Mouse (Mus musculus) adrenal gland, adult 2 months (tissue): ENCODE results near the gene Glt1d1. TPM values are rescaled to one million over a fixed set of nuclear protein-coding genes. Genes with fewer than 3 reads are reported as not detected.

Experiments used
- DNase-seq: peaks from one replicate; pipeline ENCODE4 v3.0.0; 2021
- long read RNA-seq: library from polyadenylated mRNA; stranded (forward); transcript quantifications from one replicate; pipeline ENCODE4 v2.0.0, GENCODE M21; 2021
- polyA plus RNA-seq: library from polyadenylated mRNA; depleted of rRNA; stranded (reverse); fragments of >200 nt; gene quantifications from 2 replicates; pipeline ENCODE4 v1.2.3, GENCODE M21; 2012; rRNA removed
- total RNA-seq, 2 experiments: library from RNA; stranded (reverse); gene quantifications; 2 replicates each; pipeline ENCODE4 v1.2.3; 2021

The Glt1d1 gene
- total RNA-seq (under 1 TPM; 0.26 to 0.73 TPM), polyA plus RNA-seq (0.03 and 0.08 TPM in 2 replicates)
- long read RNA-seq: 0 reads

DNA sequence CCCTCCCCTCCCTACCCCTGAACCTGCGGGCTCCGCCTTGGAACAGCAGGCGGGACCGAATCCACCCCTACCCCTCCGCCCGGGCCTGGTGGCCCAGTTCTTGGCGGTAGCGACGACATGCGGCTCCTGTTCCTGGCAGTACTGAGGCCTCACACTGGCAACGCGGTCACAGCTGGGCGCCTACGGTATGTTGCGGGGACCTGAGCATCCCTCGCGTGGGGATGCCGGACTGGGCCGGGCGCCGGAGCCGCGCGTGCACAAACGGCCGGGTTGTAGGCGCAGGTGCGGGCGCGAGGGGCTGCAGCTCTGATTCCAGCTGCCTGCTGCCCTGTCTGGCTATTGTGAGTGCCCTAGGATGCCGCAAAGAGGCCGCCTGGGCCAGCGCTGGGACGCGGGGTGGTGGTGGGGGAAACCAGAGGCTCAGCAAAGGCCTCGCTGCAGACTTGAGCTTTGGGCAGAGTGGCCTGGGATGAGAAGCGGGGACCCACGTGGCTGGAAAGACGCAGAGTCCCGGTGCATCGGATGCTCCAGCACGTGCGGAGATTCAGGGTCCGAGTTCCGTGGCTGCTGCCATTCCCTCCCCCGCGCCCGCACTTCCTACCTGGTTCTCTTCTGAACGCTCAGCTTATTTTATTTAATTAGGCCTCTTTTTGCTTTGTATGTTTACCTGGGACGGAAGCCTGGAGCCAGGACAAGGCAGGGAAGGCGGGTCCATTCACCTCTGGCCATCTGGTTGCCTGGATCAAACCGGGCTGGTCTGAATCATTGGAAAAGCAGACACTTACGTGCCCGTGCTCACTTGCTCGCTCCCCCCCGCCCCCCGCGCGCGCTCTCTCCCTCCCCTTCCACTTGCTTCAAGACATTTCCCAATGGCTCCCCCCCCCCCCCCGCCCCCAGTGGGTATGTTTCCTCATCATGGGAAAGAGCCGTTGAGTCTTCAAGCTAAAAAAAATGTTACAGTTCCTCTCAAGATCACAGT is at the start of gene Glt1d1, which contains the start of gene Slc15a4:
Gene Glt1d1 (plus strand): TSS at position 96 of the 979 bp plus-strand sequence.
Gene Slc15a4 (minus strand): TSS at position 731 of the 979 bp plus-strand sequence.
- peak; percentile 3 for DNase-seq

DNA sequence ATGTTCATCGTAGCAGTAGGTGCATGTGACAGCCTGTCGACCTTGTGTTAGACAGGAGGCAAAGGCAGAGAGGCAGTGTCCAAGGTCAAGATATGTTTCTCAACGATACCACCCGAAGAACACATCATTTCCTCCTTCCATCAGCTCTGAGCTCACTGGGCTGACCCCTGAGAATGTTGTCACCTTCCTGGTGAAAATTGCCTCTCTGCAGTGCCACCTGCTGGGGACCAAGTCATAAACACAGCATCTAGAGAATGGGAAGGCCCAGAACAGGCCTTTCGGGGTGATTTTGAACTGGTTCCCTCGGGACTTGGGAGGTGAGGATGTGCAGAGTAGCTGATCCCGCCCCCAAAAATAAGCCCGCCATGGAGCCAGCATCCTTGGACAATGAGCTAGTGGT is 48.4 kb upstream of the Glt1d1 start:
- no peak for DNase-seq

DNA sequence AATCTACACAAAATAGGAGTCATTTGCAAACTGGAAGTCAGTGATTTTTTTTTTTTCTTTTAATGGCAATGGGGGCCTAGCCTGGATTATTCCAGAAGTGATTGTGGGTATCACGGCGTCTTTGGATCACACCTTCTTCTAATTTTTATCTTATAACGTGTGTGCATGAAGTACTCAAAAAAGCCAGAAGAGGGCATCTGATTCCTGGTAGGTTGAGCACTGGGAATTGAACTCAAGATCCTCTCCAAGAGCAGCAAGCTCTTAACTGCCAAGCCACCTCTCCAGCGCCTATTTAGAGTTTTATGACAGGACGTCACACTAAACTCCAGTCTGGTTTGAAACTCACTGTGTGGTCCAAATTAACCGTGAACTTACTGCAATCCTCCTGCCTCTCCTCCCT is 44.2 kb upstream of the Glt1d1 start:
- DNase-seq: no peak

DNA sequence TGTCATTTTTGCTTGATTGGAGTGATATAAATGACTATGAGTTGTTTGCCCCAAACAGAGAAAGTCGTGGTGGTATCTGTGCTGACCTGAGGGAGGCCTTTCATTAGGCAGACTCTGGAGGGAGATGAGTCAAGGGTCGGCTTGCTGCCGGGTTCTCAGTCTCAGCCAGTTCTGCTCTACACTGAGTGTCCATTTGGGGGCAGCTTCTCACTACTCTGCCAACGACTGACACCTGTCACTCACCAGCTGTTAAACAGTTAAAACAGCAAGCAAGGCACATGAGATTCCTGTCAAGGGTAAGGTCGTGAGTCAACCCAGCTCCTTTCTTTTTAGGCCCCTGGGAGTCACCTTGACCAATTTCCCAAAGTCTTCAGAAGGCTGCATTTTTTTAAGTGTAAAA is 39.7 kb upstream of the Glt1d1 start:
- peak; percentile 19 for DNase-seq

DNA sequence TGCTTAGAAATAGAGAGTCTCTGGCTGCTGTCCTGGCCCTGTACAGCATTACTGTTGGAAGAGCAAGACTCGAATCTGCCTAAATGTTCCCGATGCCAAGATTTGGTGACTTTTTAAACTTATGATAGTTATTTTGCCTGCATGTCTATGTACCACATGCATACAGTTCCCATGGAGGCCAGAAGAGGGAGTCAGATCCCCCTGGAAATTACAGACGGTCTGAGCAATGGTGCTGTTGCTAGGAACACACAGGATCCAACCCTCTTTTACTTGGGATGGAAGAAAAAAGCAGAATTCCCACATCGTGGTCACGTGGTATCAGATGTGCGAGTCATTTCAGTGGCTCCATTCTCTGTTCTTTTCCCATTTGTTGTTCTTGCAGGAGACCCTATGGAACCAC is 39.2 kb upstream of the Glt1d1 start:
- peak; percentile 29 for DNase-seq

DNA sequence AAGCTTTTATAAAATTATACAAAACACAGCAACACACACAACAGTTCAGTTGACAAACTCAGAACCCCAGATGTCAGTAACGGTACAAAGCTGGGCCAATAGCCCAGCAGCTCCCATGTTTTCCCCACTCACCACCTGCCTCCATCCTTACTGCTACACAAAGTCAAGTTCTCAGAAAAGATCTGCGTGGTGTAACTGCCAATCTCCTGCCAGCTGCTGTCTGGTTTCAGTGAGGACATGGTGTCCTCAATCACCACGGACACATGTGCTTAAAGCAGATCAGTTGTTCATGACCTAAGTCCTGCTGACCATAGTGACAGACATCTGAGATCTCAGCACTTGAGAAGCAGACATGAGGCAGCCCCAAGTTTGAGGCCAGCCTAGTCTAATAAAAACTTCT is 36.4 kb upstream of the Glt1d1 start:
- no peak for DNase-seq

DNA sequence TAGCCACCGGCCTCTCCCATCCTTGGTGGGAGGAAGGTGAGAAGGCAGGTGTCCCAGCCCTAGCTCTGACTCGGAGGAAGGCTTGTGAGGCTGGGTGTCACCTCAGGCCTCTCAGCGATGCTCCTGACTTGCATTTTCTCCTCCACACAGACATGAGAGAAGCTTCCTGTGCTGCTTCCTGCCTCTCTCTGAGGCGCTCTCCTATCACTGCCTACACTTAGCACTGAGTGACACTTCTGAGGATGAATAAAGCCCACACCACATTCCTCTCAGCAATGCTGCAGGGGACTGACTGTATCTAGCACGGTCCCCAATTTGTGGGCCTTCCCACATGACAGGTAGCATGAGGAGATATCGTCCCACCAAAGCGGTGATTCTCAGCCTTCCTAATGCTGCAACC is 35.2 kb upstream of the Glt1d1 start:
- no peak for DNase-seq

DNA sequence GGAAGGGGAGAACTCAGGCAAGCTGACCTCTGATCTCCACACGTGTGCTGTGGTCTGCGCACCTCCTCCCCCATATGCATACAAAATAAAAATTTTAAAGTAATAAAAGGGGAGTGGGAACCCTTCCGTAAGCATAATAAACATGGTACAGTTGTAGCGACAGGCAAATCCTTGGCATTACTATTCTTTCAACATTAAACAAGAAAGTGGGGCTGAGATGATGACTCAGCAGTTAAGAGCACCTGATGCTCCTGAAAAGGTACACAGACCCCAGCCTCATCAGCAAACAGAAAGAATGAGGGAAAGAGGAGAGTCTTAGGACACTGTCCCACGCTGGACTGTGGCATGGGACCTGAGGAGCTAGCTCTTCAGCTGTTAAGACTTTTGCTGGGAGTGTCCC is 29.1 kb upstream of the Glt1d1 start:
- no peak for DNase-seq

DNA sequence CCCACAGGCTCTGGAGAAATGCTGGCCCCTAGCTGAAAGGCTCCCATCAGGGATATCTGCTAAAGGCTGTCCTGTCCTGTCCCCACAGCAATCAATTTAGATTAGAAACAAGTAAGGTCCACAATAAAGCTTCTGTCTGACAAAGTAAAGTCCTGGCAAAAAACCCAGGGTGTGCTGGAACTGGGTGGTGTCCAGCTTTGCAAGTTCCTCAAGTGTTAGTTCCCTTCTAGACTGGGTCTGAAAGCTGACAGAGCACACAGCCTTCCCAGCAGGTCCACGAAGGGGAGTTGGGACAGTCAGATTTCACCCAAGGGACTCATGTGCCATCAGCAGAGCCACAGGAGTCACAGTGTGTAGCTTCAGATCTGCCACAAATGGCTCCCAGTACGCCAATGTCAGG is 24.6 kb upstream of the Glt1d1 start:
- no peak for DNase-seq

DNA sequence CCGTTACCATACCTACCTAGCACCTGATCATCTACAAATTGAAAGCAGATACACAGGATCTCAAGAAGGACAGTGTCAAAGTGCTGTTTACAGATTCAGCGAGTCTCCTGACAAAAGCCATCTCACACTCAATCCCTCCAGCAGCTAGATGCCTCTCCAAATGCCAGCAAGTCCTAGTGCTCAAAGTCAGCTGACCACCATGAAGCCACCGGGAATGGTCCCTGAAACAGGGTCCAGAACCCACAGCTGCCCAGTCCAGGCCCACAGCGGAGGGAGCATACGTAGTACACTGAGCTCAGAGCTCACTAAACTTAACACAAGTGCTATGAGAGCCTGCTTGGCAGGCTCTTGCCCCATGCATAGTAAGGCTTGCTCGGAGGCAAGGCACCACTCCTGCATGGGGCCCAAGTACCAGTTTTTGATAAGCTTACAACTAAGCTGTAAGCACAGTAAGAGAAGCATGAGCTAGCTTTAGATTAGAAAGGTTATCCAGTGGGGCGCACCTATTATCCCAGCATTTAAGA is 22.8 kb upstream of the Glt1d1 start:
- DNase-seq: no peak

DNA sequence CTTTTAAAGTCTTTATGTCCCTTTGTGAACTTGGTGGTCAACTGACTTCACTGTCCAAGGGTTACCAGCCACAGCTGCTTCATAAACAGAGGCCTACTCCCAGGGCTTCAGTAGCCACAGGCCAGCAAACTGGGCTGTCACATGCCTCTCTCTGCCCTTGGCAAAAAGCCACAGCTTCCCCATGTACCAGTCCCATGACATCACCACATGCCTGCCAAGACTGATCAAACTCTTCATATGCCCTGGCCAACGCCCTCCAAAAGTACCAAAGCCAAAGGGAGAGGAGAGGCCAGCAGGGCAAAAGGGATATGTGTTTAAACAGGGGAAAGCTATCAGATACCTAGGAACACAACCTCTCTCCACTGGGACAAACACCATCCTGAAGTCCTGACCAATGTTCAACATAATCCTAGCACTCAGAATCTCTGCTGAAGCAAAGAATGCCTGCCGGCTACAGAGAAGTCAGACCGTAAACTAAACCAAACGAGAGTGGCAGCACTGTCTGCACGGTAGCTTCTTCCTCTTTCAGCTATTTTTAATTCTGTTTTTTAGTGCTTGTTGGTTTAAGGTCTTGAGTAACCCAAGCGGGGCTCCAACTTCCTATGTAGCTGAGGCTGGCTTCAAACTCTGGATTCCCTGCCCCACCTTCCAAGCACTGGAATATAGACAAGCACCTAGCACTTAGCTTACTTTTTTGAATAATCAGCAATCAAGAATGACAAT is 21.1 kb upstream of the Glt1d1 start:
- DNase-seq: peak; percentile 78

DNA sequence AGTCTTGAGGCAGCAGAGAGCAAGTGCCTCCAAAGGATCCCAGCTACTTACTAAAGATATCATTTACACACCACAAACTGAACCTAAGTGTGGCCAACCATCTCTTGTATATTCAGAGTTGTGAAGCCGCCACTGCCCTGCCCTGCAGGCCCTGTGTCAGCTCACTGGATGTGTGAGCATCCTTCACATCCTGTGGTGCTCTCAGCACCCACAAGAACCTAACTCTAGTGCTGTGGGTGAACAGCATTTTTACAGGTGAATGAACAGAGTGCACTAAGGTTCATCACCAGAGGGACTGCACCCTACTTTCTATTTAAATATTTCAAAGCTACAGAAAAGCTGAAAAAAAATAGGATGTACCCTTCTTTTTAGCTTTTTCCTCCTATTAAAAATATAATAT is 20.2 kb upstream of the Glt1d1 start:
- no peak for DNase-seq

DNA sequence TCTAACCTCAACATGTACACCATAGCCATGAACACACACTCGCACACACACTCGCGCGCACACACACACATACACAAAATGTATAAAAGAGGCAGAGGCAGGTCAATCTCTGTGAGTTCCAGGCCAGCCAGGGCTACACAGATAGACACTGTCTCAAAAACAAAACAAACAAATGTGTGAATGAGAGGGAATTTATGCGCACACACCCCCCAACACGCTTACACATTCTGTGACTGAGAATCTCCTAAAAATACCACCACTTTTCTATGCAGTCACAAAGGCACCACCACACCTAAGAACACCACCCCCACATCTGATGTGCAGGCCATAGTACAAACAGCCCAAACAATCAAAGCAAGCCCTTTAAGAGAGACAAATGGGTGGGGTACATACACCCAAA is 19.7 kb upstream of the Glt1d1 start:
- no peak for DNase-seq

DNA sequence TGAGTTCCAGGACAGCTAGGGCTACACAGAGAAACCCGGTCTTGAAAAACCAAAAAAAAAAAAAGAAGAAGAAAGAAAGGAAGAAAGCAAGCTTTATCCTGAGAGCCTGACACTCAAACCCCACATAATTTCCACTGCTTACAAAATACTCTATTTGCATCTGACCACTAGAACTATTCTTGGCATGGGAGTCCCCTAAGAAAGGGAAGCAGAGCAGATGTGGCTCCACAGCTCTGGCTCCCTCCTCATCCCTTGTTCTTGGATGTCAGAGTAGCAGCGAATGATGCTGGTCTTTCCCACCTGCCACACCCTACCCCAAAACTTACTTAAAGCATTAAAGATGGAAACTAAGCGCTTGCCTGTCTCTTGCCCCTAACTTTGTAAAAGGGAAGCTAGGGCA is 16.6 kb upstream of the Glt1d1 start:
- DNase-seq: no peak

DNA sequence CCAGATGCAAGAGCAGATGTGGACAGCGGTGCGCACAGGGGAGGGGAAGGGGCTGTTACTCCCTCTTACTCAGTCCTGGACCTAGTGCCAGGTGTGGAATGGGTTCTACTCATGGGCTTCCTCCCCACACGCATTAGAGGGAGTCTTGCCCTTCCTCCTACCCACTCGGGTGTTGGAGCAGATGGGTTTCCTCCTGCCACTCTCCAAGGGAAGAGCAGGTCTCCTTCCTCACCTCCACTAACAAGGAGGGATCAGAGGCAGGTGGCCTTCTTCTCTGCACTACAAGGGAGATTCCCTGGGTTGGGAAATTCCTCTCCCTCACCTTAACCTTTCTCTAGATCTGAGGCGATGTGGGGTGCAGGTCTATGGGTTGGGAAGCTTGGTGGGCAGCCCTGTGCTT is 15.9 kb upstream of the Glt1d1 start:
- no peak for DNase-seq

DNA sequence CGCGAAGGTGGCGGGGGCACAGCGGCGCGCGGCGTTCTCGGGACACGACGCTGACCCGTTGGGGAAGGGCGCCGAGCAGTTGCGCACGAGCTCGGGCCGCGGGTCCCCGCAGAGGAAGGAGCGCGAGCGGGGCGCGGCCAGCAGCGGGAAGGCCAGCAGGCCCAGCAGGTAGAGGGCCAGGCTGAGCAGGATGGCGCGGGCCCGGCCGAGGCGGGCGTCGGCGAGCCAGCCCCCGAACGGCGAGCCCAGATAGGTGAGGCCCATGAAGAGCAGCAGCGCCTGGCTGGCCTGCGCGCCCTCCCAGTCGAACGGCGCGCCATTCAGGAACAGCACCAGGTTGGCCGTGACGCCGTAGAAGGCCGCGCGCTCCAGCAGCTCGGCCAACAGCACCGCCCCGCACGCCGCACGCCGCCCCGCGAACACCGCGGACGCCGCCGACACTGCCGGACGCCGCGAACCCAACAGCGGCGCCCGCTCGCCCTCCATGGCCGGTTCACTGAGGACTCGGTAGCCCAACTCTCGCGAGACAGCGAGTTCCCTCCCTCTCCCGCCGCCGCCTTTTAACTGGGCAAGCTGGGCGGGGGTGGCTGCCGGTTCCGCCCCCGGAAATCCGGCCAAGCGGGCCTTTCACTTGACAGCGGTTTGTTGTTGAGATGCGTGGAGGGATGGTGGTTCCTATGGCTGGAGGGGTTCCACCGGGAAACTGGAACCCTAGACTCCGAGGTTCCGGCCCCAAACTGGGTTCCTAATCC is 15.0 kb upstream of the Glt1d1 start:
- peak; percentile 98 for DNase-seq

DNA sequence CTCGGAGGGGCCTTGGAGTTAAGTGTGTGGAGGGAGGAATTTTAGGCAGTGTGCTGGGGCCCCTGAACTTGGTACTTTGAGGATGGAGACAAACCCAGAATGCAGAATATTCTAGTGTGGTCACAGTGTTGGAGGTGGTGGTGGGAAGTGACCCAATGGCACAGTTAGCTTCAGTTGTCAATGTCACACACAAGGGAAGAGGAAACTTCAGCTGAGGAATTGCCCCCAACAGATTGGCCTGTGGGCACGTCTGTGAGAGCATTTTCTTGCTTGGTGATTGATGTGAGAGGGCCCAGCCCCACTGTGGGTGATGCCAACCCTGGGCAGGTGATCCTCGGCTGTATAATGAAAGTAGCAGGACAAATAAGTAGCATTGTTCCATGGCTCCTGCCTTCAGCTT is 13.2 kb upstream of the Glt1d1 start:
- DNase-seq: no peak

DNA sequence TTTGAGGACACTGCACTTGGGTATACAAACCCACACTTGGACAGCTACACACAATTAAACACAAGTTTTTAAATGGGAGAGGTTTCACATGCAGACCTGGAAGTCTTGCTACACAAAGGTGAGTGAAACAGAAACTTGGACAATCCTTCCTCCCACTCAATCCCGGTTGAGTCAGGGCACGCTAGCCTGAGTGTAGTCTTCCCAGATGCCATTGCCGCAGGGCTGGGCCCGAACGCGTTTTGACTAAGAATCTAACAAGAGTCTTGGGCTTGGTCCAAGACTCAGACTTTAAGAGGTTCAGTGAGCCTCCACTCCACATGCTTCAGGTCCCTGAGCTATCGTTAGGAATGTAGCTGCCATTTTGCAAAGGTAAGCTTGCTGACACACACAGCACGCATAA is 11.7 kb upstream of the Glt1d1 start:
- no peak for DNase-seq

DNA sequence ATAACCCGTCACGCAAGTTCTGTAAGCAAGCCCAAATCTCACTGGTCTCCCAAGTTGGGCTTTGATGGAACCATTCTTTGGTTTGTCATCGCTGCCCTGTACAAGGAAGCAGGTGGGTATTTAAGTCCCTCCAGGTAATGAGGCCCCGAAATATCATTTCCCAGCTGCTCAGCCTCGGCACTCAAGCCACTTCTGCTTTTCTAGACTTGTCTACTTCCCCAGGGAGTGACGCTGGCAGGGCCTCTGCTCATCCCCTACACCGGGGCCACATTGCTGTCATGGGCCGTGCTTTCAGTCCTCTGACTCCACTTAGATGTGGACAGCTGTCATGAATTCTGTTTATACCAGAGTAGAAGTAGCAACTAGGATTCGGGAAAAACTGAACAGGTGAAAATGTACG is 11.0 kb upstream of the Glt1d1 start:
- DNase-seq: no peak

DNA sequence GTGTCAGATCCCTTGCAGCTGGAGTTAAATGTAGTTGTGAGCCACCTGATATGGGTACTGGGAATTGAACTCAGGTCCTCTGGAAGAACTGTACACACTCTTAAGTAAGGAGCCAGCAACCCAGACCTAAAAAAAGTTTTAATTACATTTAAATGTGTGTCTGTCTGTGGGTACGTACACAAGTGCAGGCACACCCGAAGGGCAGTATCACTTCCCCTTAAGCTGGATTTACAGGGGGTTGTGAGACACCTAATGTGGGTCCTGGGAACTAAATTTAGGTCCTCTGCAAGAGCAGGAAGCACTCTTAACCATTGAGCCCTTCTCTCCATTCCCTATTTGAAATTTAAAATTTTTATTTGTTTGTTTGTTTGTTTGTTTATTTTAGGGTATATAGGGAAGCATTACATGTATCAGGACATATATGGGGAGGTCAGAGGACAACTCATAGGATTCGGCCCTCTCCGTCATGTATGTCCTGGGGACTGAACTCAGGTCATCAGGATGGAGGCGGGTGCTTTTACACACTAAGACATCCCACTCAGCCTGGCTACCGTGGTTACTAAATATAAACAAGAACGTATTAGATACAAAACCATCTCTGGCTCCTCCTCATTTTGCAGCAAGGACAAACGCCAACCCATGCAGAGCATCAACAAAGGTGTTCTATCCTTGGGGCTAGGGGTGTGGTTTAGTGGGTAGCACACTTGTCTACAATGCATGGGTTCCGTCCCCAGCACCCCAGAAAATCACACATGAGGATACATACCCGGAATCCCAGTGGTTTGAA is 7.4 kb upstream of the Glt1d1 start:
- DNase-seq: no peak

DNA sequence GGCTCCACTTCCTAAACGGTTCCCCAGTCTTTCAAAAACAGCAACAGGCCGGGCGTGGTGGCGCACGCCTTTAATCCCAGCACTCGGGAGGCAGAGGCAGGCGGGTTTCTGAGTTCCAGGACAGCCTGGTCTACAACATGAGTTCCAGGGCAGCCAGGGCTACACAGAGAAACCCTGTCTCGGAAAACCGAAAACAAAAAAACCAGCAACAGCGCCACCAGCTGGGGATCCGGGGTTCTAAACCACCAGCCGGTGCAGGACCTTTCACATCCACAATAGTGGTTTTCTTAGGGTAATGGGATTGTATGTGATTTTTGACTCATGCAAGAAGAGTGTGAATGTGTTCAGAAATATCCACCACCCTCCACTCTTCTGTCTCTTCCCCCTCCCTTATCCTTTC is 4.8 kb upstream of the Glt1d1 start:
- no peak for DNase-seq
